Mouse (Mus musculus) erythroblast, embryonic 14.5 days (primary cell): ENCODE measurements around the gene Ints13.

Experiments used
- GATA1 ChIP-seq: IDR thresholded peaks from 2 replicates; pipeline ENCODE4 v1.6.1; 2012; ENCODE audit warnings: low read length, inconsistent platforms, mixed read lengths
- TAL1 ChIP-seq: IDR thresholded peaks from 3 replicates; pipeline ENCODE4 v1.6.1; 2012; ENCODE audit warnings: low read length, inconsistent platforms, mixed read lengths

DNA sequence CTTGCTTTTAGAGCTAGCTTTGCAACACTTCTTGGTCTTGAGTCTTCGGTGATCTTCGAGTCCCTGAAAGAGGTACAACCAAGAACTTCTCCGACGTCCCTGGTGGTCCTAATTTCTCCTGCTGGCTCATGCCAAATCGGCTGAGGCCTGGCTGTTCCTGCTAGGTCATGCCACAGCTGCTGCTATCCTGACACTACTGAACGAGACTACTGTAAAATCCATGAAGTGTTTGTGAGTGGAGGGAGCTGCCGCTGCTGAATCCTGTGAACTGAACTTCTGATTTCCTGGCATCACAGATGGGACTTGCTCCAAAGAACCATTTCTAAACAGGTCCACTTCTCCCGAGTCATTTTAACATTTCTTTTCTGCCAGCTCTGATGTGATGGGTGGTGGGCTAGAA, 64.3 kb downstream of the Ints13 start:
- no peak for TF ChIP-seq GATA1
- TF ChIP-seq TAL1, result no peak
